Mouse (Mus musculus): ENCODE measurements around the gene H2-Q7.
"Not testable (repeated sequence)": the region's sequence is repeated elsewhere in the genome, so short reads cannot be mapped to it uniquely, and the experiment has no call there.

GRCm38 (mm10) chr17:35434836-35435235 lies 4.1 kb upstream of the H2-Q7 start:
- peak; percentile 80 for TF ChIP-seq CTCF (IDR thresholded peaks at IDR 0.05; ENCODE audit: borderline replicate concordance, control insufficient read depth, extremely low read depth, insufficient read depth, low read length, poor library complexity)
- TF ChIP-seq POLR2A (IDR thresholded peaks at IDR 0.05; ENCODE audit: control insufficient read depth, extremely low read depth, insufficient read depth, low read length, poor library complexity) = not testable (repeated sequence)

Data from thymus, adult 2 months (tissue).